Mouse (Mus musculus): ENCODE measurements around the gene Pecam1. TPM values are rescaled to one million over a fixed set of nuclear protein-coding genes. Genes with fewer than 3 reads are reported as not detected.
A peak's percentile ranks its signal among the peaks of the same experiment; 100 is the strongest.

Gene Pecam1
- polyA plus RNA-seq, 1 experiment from 2014 or later: 172 TPM

- Histone ChIP-seq H3K4me3 (ENCODE audit: low read depth, low read length) (no peak overlapping the region), H3K9ac (replicated peaks; ENCODE audit: low read depth) (no peak overlapping the region), H3K27ac (ENCODE audit: low read length) (no peak overlapping the region), H3K36me3 (ENCODE audit: insufficient read depth, low read length) (peaks cover 27% of the 10 kb centered on the region; the same call in 1 of the 2 replicates), H3K4me2 (replicated peaks; ENCODE audit: low read depth, low read length) (no peak overlapping the region), H3K27me3 (replicated peaks; ENCODE audit: insufficient read depth, low read length) (no peaks in the 10 kb centered on the region), H3K4me1 (ENCODE audit: insufficient read depth, low read depth, low read length) (peaks cover 7% of the 10 kb centered on the region; the same call in 1 of the 2 replicates), H3K9me3 (ENCODE audit: low read length) (no peaks in the 10 kb centered on the region)
- TF ChIP-seq EP300 (IDR thresholded peaks at IDR 0.05) (no peak), CTCF (IDR thresholded peaks at IDR 0.05) (no peak)
- ATAC-seq (no peak), DNase-seq (ENCODE audit: low spot score) (no peak)
- WGBS: 81% methylated on average over 3 of the region's 3 CpGs
These were observed 27.0 kb upstream of the Pecam1 start for GRCm38 (mm10) chr11:106777395-106777794.

GRCm38 (mm10) chr11:106776960-106777359, 26.5 kb upstream of the Pecam1 start:
- DNase-seq (ENCODE audit: low spot score): peak; percentile 73
- 74% methylated on average over 4 of the region's 4 CpGs for WGBS
- Histone ChIP-seq H3K9me3 (ENCODE audit: low read length) (no peaks in the 10 kb centered on the region), H3K4me2 (replicated peaks; ENCODE audit: low read depth, low read length) (no peak overlapping the region), H3K36me3 (ENCODE audit: insufficient read depth, low read length) (peaks cover 27% of the 10 kb centered on the region; the same call in 1 of the 2 replicates), H3K9ac (replicated peaks; ENCODE audit: low read depth) (no peak overlapping the region), H3K4me1 (ENCODE audit: insufficient read depth, low read depth, low read length) (peaks cover 7% of the 10 kb centered on the region; the same call in 1 of the 2 replicates), H3K4me3 (ENCODE audit: low read depth, low read length) (no peak overlapping the region), H3K27me3 (replicated peaks; ENCODE audit: insufficient read depth, low read length) (no peaks in the 10 kb centered on the region), H3K27ac (ENCODE audit: low read length) (no peak overlapping the region)
- TF ChIP-seq EP300 (IDR thresholded peaks at IDR 0.05) (no peak), CTCF (IDR thresholded peaks at IDR 0.05) (no peak)
- ATAC-seq: no peak

GRCm38 (mm10) chr11:106773061-106773460, 22.6 kb upstream of the Pecam1 start:
- Histone ChIP-seq H3K27me3 (replicated peaks; ENCODE audit: insufficient read depth, low read length) (no peaks in the 10 kb centered on the region), H3K4me3 (ENCODE audit: low read depth, low read length) (no peak overlapping the region), H3K4me2 (replicated peaks; ENCODE audit: low read depth, low read length) (no peak overlapping the region), H3K27ac (ENCODE audit: low read length) (no peak overlapping the region), H3K9ac (replicated peaks; ENCODE audit: low read depth) (no peak overlapping the region), H3K9me3 (ENCODE audit: low read length) (no peaks in the 10 kb centered on the region), H3K4me1 (ENCODE audit: insufficient read depth, low read depth, low read length) (no peaks in the 10 kb centered on the region), H3K36me3 (ENCODE audit: insufficient read depth, low read length) (peaks cover 33% of the 10 kb centered on the region; the same call in 1 of the 2 replicates)
- WGBS: 93% methylated on average over 9 of the region's 9 CpGs
- TF ChIP-seq CTCF (IDR thresholded peaks at IDR 0.05) (no peak), EP300 (IDR thresholded peaks at IDR 0.05) (no peak)
- no peak for DNase-seq (ENCODE audit: low spot score)
- ATAC-seq: no peak

GRCm38 (mm10) chr11:106770195-106770974, 20.0 kb upstream of the Pecam1 start:
- 96% methylated on average over 9 of the region's 9 CpGs for WGBS
- Histone ChIP-seq H3K9ac (replicated peaks; ENCODE audit: low read depth) (no peak overlapping the region), H3K4me2 (replicated peaks; ENCODE audit: low read depth, low read length) (no peak overlapping the region), H3K27ac (ENCODE audit: low read length) (no peak overlapping the region), H3K27me3 (replicated peaks; ENCODE audit: insufficient read depth, low read length) (no peaks in the 10 kb centered on the region), H3K36me3 (ENCODE audit: insufficient read depth, low read length) (peaks cover 37% of the 10 kb centered on the region; the same call in 1 of the 2 replicates), H3K4me1 (ENCODE audit: insufficient read depth, low read depth, low read length) (no peaks in the 10 kb centered on the region), H3K9me3 (ENCODE audit: low read length) (no peaks in the 10 kb centered on the region), H3K4me3 (ENCODE audit: low read depth, low read length) (no peak overlapping the region)
- ATAC-seq (no peak), DNase-seq (ENCODE audit: low spot score) (no peak)
- TF ChIP-seq EP300 (IDR thresholded peaks at IDR 0.05): no peak
- peak; percentile 67 for TF ChIP-seq CTCF (IDR thresholded peaks at IDR 0.05)

- H3K9ac ChIP-seq (replicated peaks; ENCODE audit: low read depth): no peak overlapping the region
- peak; percentile 30; the same call in 1 of the 2 replicates for TF ChIP-seq CTCF (IDR thresholded peaks at IDR 0.05)
- TF ChIP-seq EP300 (IDR thresholded peaks at IDR 0.05): no peak
- no peak for ATAC-seq
- no peak overlapping the region for H3K4me3 ChIP-seq (ENCODE audit: low read depth, low read length)
- H3K4me2 ChIP-seq (replicated peaks; ENCODE audit: low read depth, low read length): no peak overlapping the region
- no peak overlapping the region for H3K27ac ChIP-seq (ENCODE audit: low read length)
- no peaks in the 10 kb centered on the region for H3K4me1 ChIP-seq (ENCODE audit: insufficient read depth, low read depth, low read length)
- no peaks in the 10 kb centered on the region for H3K9me3 ChIP-seq (ENCODE audit: low read length)
- no peaks in the 10 kb centered on the region for H3K27me3 ChIP-seq (replicated peaks; ENCODE audit: insufficient read depth, low read length)
- peaks cover 23% of the 10 kb centered on the region; the same call in 1 of the 2 replicates for H3K36me3 ChIP-seq (ENCODE audit: insufficient read depth, low read length)
- DNase-seq (ENCODE audit: low spot score): no peak
- 94% methylated on average over 4 of the region's 4 CpGs for WGBS
These were observed 17.1 kb upstream of the Pecam1 start for GRCm38 (mm10) chr11:106767516-106767915.

- Histone ChIP-seq H3K36me3 (ENCODE audit: insufficient read depth, low read length) (peaks cover 17% of the 10 kb centered on the region; the same call in 1 of the 2 replicates), H3K4me2 (replicated peaks; ENCODE audit: low read depth, low read length) (no peak overlapping the region), H3K9ac (replicated peaks; ENCODE audit: low read depth) (no peak overlapping the region), H3K27me3 (replicated peaks; ENCODE audit: insufficient read depth, low read length) (no peaks in the 10 kb centered on the region), H3K4me3 (ENCODE audit: low read depth, low read length) (no peak overlapping the region), H3K9me3 (ENCODE audit: low read length) (no peaks in the 10 kb centered on the region), H3K27ac (ENCODE audit: low read length) (no peak overlapping the region), H3K4me1 (ENCODE audit: insufficient read depth, low read depth, low read length) (peaks cover 6% of the 10 kb centered on the region; the same call in 1 of the 2 replicates)
- TF ChIP-seq CTCF (IDR thresholded peaks at IDR 0.05) (no peak), EP300 (IDR thresholded peaks at IDR 0.05) (no peak)
- 87% methylated on average over 4 of the region's 4 CpGs for WGBS
- DNase-seq (ENCODE audit: low spot score) (no peak), ATAC-seq (no peak)
These were observed 16.3 kb upstream of the Pecam1 start for GRCm38 (mm10) chr11:106766611-106767162.

All from lung, postnatal 0 days (tissue).